26 mouse cellular contexts compared by ENCODE assay signal in genomic region chr12:35203398-35203797, GRCm38 (mm10).
DNase-seq lines count a peak whose midpoint lies in the region; ATAC-seq and TF ChIP-seq lines count a peak whose summit lies in the region.
"Had no signal": no experiment of that assay in that cellular context is flagged by ENCODE, and none has a peak within 500 bp of the region (broad histone marks: within the 10 kb centered on the region; RNA-seq: fewer than 3 reads in every experiment).

No protein-coding gene starts in this region.

- no peaks in the 10 kb centered on the region for H3K36me3 ChIP-seq in forebrain, embryonic 14.5 days (ENCODE audit: control insufficient read depth, insufficient read depth, low read length)
- H3K36me3 ChIP-seq in forebrain, embryonic 11.5 days (ENCODE audit: control insufficient read depth, insufficient read depth, low read length) = no peaks in the 10 kb centered on the region
- H3K36me3 ChIP-seq in forebrain, postnatal 0 days (ENCODE audit: insufficient read depth) = no peaks in the 10 kb centered on the region
- H3K36me3 ChIP-seq: G1E; hindbrain, embryonic 10.5 days; hindbrain, embryonic 13.5 days; intestine, embryonic 15.5 days had no signal

- H3K4me1 ChIP-seq in forebrain, embryonic 14.5 days (ENCODE audit: control insufficient read depth, insufficient read depth, low read length) = no peaks in the 10 kb centered on the region
- H3K4me1 ChIP-seq in forebrain, embryonic 11.5 days (replicated peaks; ENCODE audit: control insufficient read depth, insufficient read depth, low read length) = no peaks in the 10 kb centered on the region
- no peaks in the 10 kb centered on the region for H3K4me1 ChIP-seq in forebrain, postnatal 0 days (ENCODE audit: insufficient read depth)
- H3K4me1 ChIP-seq: hindbrain, embryonic 10.5 days; hindbrain, embryonic 13.5 days; intestine, embryonic 15.5 days had no signal

- no peak for TF ChIP-seq POLR2A in brain, embryonic 14.5 days (IDR thresholded peaks at IDR 0.05; ENCODE audit: borderline replicate concordance, extremely low read depth, insufficient read depth, insufficient read length, poor library complexity, severe bottlenecking)

- no peak overlapping the region for H3K27ac ChIP-seq in forebrain, embryonic 14.5 days (ENCODE audit: low read depth, low read length)
- no peak overlapping the region for H3K27ac ChIP-seq in forebrain, embryonic 11.5 days (ENCODE audit: low read depth, low read length)
- no peak overlapping the region for H3K27ac ChIP-seq in forebrain, postnatal 0 days (ENCODE audit: low read depth, low read length)
- H3K27ac ChIP-seq: heart, adult 2 months; hindbrain, embryonic 10.5 days; hindbrain, embryonic 13.5 days; intestine, embryonic 15.5 days had no signal

- H3K9me3 ChIP-seq in forebrain, embryonic 14.5 days (replicated peaks; ENCODE audit: control insufficient read depth, low read length) = no peaks in the 10 kb centered on the region
- H3K9me3 ChIP-seq in forebrain, embryonic 11.5 days (ENCODE audit: control insufficient read depth, low read length) = no peaks in the 10 kb centered on the region
- H3K9me3 ChIP-seq in forebrain, postnatal 0 days (ENCODE audit: low read length) = no peaks in the 10 kb centered on the region
- H3K9me3 ChIP-seq: hindbrain, embryonic 10.5 days; hindbrain, embryonic 13.5 days; intestine, embryonic 15.5 days had no signal

- H3K27me3 ChIP-seq in forebrain, embryonic 14.5 days (replicated peaks; ENCODE audit: control insufficient read depth, insufficient read depth, low read length) = no peaks in the 10 kb centered on the region
- H3K27me3 ChIP-seq in forebrain, embryonic 11.5 days (ENCODE audit: control insufficient read depth, insufficient read depth, low read length) = no peaks in the 10 kb centered on the region
- H3K27me3 ChIP-seq in forebrain, postnatal 0 days (ENCODE audit: insufficient read depth, low read length) = no peaks in the 10 kb centered on the region
- H3K27me3 ChIP-seq: CH12.LX; hindbrain, embryonic 13.5 days; intestine, embryonic 15.5 days; Patski had no signal

- H3K4me2 ChIP-seq in forebrain, embryonic 14.5 days (ENCODE audit: low read length) = no peak overlapping the region
- H3K4me2 ChIP-seq in forebrain, embryonic 11.5 days (ENCODE audit: low read depth, low read length, severe bottlenecking) = no peak overlapping the region
- H3K4me2 ChIP-seq in forebrain, postnatal 0 days (ENCODE audit: low read depth) = no peak overlapping the region
- H3K4me2 ChIP-seq: heart, embryonic 11.5 days; hindbrain, embryonic 13.5 days; intestine, embryonic 15.5 days had no signal

- H3K4me3 ChIP-seq in forebrain, embryonic 14.5 days (ENCODE audit: low read depth, low read length) = no peak overlapping the region
- H3K4me3 ChIP-seq in forebrain, embryonic 11.5 days (ENCODE audit: low read depth, low read length) = no peak overlapping the region
- H3K4me3 ChIP-seq in forebrain, postnatal 0 days (ENCODE audit: low read depth, low read length) = no peak overlapping the region
- H3K4me3 ChIP-seq: heart, adult 2 months; hindbrain, embryonic 10.5 days; hindbrain, embryonic 13.5 days; intestine, embryonic 15.5 days had no signal

- WGBS in forebrain, embryonic 14.5 days = 70% methylated on average over 1 of the region's 1 CpGs
- WGBS in forebrain, embryonic 11.5 days = 74% methylated on average over 1 of the region's 1 CpGs
- 53% methylated on average over 1 of the region's 1 CpGs for WGBS in forebrain, postnatal 0 days

- no peak overlapping the region for H3K9ac ChIP-seq in forebrain, embryonic 14.5 days (ENCODE audit: low read length)
- no peak overlapping the region for H3K9ac ChIP-seq in forebrain, embryonic 11.5 days (ENCODE audit: low read length)
- H3K9ac ChIP-seq in forebrain, postnatal 0 days = no peak overlapping the region
- H3K9ac ChIP-seq: hindbrain, embryonic 13.5 days; intestine, embryonic 15.5 days had no signal

- peak; percentile 30 for DNase-seq in forebrain, embryonic 14.5 days (ENCODE audit: low spot score)
- no peak for DNase-seq in forebrain, embryonic 11.5 days (ENCODE audit: low spot score)
- DNase-seq in 416B (ENCODE audit: low read depth) = peak; percentile 21
- DNase-seq in brain, embryonic 14.5 days (ENCODE audit: low read depth) = peak; percentile 44
- DNase-seq in forebrain, postnatal 0 days = no peak
- DNase-seq in heart, postnatal 10 days = no peak
- no peak for DNase-seq in heart, adult 8-10 months (ENCODE audit: low spot score)
- DNase-seq: adrenal gland, adult 2 months; adrenal gland, postnatal 14 days; cerebellum, adult 18-20 months; cerebellum, adult 9-10 months; cerebellum, postnatal 14 days; gastrocnemius, postnatal 25 days; heart, adult 2 months; heart, postnatal 36 days; kidney, adult 11 months; kidney, adult 8-10 months had no signal

- intact Hi-C loops in heart, postnatal 10 days (cut with DNase I) = no loop called here

- ATAC-seq in forebrain, embryonic 14.5 days = peak; percentile 76; the same call in 1 of the 2 replicates
- ATAC-seq in forebrain, embryonic 11.5 days (replicated peaks; ENCODE audit: low FRiP score) = no peak
- ATAC-seq in forebrain, postnatal 0 days = peak; percentile 36; the same call in 1 of the 2 replicates
- ATAC-seq in megakaryocyte-erythroid progenitor cell, adult 5-6 weeks (replicated peaks; ENCODE audit: low FRiP score, low TSS enrichment, poor library complexity, severe bottlenecking) = no peak
- ATAC-seq: hindbrain, embryonic 16.5 days; intestine, embryonic 15.5 days; Patski had no signal

- no peak for TF ChIP-seq CTCF in brain, embryonic 14.5 days (IDR thresholded peaks at IDR 0.05; ENCODE audit: borderline replicate concordance, extremely low read depth, insufficient read depth, insufficient read length)
- no peak for TF ChIP-seq CTCF in forebrain, postnatal 0 days (IDR thresholded peaks at IDR 0.05; ENCODE audit: low read depth)

Comparison
In these comparisons a context has a peak if more than half of its experiments do, and no peak if none do; other contexts are left out.
1. ATAC-seq: peak in forebrain, embryonic 14.5 days (single experiment) and forebrain, postnatal 0 days (single experiment); none in forebrain, embryonic 11.5 days (single experiment) and megakaryocyte-erythroid progenitor cell, adult 5-6 weeks (single experiment).
2. DNase-seq: peak in forebrain, embryonic 14.5 days (single experiment), 416B (single experiment) and brain, embryonic 14.5 days (single experiment); none in forebrain, embryonic 11.5 days (single experiment), forebrain, postnatal 0 days (single experiment), heart, postnatal 10 days (0 of 2) and heart, adult 8-10 months (single experiment).